Mouse (Mus musculus): ENCODE measurements around the gene Armc2.

Armc2 gene

DNA sequence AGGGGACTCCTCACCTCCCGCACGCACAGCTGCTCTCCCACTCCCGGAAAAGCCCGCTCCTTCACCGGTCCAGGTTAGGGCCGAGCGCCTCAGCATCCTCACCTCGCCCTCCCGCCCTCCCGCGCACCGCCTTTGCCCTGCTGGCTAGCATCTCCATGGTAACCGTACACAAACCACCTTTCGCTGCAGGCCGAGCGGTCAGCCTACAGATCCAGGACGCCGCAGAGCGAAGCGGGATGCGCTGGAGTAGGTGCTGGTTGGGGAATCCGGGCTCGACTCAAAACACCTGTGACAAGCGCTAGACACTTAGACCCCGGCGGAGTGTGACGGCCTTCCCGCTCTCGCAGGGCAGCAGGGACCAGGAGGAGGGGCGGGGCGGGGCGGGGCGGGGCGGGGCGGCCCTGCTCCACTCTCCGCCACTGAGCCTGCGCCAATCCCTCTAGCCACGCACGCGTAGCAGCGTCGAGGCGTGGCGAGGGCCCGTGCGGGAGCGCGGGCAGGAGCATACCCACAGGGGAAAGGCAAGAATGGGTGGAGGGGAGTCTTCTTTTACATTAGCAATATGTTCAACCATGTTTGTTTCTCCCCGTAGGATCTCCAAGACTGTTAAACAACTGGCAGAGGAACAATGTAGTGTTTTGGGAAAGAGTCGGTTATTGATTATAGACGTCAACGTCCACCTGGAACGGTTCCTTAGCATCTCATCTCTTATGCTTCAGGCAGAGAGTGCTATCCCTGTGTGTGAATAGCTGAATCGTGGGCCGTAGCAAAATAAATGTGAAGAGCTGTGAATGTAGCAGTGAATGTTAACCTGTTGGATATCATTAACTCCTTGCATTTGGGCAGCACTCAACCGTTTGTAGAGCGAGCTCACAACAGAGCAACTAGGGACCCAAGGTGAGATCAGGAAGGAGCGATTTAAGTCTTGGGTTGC, at the start of gene Armc2:
Armc2 (minus strand) TSS at position 427 of the 934 bp plus-strand sequence.
- DNase-seq (ENCODE audit: low read depth): peak; percentile 72

DNA sequence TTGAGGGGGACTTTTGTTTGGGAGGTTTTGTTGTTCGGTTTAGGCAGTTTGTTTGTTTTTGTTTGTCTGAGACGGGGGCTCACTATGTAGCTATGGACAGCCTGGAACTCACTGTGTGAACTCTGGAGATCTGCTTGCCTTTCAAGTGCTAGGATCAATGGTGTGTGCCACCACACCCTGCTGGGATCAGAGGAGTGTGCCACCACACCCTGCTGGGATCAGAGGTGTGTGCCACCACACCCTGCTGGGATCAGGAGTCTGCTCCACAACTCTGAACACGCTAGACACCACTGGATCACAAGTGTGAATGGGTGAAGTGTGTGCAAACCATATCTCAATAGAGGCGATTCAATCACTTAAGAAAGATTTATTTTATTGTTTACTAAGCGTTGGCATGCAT, 46.2 kb upstream of the Armc2 start:
- DNase-seq (ENCODE audit: low read depth): no peak

DNA sequence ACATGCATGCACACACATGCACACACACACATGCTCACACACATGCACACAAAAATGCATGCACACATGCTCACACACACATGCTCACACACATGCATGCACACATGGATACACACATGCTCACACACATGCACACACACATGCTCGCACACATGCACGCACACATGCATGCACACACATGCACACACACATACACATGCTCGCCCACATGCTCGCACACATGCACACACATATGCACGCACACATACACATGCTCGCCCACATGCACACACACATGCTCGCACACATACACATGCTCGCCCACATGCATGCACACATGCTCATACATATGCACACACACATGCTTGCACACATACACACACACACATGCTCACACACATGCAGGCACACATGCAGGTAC, 41.3 kb upstream of the Armc2 start:
- DNase-seq (ENCODE audit: low read depth): no peak

DNA sequence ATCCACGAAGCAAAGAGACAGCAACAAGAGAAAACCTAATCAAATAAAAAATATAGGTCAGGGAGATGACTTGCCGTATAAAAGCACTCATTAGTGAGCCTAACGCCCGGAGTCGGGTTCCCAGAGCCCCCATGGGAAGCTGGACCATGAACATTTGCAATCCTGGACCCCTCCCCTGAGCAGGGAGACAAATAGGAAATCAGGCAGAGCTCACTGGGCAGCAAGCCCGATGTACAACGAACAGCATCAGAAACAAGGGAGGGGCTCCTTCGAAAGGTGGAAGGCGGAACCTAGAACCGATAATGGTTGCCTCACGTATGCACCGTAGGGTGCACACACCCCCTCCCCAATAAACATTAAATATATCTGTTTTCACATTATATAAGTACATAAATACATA, 39.5 kb upstream of the Armc2 start:
- peak; percentile 7 for DNase-seq (ENCODE audit: low read depth)

DNA sequence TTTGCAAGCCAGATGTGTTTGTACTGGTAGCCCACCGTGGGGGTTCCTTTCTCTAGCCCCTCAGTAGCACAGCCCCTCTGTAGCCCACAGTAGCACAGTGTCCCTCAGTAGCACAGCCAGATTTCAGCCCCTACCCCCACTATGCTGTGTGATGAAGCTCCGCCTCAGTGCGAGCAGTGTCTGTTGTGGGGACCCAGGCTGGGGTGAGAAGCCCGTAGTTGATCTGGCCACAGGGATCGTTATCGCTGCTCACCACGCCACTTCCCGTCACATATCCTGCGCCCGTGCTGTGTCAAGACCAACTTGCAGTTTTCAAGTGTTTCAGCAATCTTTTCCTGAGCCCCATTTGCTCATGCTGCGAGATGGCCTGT, 39.0 kb upstream of the Armc2 start:
- DNase-seq (ENCODE audit: low read depth): peak; percentile 46

DNA sequence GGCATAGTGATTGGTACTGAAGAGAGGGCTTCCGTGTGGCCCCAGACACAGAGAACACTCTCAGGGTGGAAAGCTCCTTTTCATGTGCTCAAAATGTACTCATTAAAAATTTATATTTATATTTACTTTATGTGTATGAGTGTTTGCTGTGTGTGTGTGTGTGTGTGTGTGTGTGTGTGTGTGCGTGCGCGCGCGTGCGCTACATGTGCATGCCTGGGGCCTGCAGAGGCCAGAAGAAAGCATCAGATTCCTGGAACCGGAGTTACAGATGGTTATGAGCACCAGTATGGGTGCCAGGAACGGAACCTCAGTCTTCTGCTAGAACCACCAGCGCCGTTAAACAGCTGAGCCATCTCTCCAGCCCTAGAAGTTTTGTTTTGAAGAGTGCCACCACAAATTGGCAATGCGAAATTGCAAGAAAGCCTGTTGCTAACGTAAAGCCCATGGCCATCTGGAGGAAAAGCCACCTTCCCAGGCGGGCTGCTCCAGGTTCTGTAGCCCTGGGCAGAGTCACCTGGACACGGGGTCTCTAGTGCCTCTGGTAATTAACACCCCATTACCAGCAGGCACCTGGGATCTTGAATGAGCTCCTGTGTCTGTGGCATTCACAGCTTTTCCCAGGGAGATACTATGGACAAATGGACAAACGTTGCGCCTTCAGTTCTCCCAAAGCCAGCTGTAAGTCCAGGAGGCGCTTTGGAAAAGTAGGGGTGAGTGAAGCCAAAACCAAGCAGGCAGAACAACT, 38.4 kb upstream of the Armc2 start:
- DNase-seq (ENCODE audit: low read depth): peak; percentile 10

DNA sequence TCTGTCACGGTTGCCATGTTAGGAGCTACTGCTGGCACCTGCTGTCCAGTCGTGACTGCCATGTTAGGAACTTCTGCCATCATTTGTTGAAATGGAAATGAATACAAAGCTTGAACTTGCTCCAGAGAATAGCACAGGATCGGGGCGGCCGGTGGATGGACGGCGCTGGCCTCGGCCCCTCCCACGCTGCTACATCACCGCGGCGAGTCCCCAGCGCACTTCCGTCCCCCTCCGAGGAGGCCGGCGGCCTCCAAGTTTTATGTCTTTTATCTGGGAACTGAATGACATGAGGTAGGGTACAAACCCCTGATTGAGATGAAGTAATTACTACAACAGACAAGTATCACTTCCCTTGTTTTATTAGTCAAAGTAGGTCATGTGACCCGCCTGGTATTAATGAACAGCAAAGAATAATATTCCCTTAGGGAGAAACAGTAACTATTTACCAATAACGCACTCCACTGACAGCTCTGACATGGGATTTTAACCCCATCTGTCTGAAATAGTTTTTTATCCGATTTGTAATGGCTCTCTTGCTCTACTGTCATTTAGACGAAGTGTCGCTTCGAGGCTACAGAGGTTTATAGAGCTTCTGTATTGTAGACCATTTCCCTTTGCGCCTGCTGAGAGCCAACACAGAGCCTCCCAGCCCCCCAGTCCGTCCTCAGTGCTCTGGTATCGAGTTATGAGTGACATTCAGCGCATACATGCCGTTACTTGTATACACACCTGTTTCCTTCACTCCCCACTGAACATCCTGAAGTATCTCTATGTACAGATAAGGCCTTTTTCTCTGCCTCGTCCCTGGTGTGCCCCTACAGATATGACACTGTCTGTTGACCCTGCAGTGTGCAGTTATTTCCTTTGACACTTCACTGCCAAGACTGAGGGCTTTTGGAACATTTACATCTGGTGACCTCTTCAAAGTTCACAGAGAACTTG, 37.3 kb upstream of the Armc2 start:
- DNase-seq (ENCODE audit: low read depth): peak; percentile 13

DNA sequence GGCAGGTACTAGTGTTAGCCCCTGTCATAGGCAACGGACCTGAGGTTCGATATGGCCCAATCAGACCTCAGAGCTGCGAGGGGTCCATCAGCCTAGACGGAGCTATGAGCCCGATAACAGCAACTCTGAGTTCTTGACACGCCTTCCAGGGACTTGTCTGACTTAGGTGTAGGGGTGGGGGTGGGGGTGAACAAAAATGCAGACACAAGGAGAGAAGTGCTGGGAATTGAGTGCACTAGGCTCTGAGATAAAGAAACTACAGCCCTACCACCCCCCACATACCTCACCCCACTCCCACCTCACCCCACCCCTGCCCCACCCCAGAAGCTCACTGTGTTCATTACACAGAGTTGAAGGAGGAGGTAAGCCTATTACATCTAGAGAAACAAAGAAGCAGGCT, 32.8 kb upstream of the Armc2 start:
- DNase-seq (ENCODE audit: low read depth): no peak

DNA sequence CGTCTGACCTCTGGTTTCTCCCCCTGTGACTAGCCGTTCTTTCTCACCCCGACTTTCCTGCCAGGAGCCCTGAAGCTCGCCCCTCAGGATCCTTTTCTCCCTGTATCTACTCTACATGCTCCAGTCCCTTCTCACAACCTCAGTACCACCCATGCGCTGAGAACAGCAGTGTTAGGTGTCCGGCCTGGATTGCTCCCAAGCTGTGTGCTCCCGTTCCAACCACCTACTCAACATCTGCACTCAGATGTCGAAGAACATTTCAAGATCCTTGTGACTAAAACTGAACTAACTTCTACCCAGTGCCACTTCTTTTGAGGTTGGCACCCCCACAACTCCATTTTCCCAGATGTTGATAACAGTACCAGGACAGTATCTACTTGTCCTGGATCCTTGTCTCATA, 30.4 kb upstream of the Armc2 start:
- DNase-seq (ENCODE audit: low read depth): no peak

DNA sequence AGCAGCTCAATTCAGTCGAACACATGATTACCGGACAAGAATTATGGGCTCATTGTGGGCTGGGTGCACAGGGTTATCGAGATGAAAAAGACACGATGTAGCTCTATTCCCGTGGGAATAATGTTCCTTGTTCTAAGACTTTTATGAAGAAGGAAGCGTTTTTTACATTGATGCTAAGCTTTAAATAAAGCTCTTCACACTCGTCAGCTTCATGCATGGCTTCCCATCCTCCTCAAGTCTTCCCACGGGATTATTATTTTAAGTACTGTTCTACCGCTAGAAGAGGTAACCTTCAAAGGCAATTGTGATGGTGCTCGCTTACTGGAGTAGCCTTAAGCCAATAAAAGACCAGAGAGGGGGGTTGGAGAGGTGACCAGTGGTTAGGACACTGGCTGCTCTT, 26.3 kb upstream of the Armc2 start:
- no peak for DNase-seq (ENCODE audit: low read depth)

DNA sequence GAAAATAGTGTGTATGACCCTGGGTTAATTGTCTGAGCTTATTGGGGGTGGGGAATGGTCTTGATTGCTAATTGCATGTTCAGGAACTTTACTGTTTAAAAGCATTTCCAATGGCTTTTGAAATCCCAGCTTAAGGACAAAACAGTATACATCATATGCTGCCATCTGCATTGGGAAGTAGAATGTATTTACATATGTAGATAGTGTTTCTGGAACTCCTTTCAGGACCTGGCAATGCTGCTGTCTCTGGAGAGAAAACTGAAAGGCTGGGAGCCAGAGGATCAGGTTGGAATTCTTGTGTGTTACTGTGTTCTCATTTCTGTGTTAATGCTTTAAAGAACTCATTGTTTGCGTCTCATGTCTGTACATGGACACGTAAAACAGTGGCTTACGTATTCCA, 25.1 kb upstream of the Armc2 start:
- no peak for DNase-seq (ENCODE audit: low read depth)

DNA sequence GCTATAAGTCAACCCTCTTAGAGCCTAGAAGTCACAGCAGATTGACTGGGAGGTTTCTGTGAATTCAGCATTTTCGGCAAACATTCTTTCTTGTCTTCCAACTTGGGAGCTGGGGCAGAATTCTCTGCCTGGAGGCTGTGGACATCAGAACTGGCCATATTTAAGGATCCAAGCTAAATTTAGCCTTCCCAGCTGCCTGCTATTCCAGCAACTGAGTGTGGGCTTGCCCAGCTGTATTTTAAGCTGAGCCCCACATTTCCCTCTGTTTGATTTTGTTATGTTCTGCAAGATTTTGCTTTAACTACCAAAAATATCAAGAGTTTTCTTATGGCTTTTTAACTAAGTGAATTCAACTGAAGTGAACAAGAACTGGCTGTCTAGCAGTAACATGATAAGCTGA, 24.6 kb upstream of the Armc2 start:
- DNase-seq (ENCODE audit: low read depth): no peak

DNA sequence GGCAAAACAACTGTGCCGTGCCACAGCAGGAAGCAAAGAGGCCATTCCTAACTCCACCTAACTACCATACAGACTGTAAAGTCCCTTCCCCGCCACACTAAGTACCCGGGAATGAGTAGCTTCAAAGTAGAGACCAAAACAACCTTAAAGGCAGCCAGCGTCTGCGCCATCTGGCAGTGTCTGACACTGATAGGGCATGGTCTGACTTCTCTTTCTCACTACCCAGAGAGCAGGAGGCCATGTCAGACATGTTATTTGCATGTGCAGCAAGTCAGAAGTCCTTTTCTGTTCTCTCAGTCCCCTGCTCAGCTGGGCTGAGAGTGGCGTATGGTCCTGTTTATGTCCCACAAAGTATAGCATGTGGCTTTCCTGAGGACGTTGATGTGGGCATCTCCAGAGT, 23.8 kb upstream of the Armc2 start:
- no peak for DNase-seq (ENCODE audit: low read depth)

DNA sequence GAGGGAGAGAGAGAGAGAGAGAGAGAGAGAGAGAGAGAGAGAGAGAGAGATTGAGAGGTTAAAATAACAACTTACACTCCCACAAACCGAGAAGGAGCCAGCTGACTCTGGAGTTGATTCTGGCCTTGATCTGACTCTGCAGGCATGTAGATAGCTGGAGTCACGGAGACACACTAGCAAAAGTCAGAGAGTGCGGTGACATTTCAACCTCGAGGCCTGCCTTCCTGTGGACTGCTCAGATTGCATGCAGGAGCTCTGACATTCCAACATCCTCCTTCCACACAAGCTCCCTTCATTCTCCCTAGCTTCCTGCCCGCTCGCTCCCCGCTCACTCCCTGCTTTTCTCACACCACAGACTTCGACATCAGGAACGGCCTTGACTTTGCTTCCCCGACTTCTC, 20.3 kb upstream of the Armc2 start:
- DNase-seq (ENCODE audit: low read depth): no peak

DNA sequence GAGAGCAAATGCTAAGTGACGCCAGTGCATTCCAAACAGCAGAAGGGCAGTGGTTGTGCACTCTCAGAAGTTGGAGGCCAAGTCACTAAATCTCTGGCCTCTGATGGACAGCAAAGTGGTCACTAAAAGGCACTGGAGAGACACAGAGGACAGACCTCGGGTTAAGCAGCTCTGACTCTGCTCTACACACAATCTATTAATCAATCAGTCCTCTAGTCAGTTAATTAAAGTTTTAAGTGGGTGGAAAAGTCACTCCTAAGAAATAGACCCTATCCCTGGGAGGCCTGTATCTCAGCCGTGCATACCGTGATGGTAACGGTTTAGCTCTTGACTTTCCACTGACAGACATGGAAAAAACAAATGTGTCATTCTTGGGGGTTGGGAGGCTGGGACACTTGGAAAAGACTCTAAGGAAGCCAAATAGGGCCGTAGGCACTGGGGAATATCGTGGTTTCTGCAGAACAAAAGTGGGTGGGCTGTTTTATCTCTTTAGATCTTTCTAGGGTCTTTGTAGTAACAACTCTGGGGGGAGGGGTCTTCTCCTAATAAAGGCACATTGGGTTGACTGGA, 19.1 kb upstream of the Armc2 start:
- DNase-seq (ENCODE audit: low read depth): no peak

DNA sequence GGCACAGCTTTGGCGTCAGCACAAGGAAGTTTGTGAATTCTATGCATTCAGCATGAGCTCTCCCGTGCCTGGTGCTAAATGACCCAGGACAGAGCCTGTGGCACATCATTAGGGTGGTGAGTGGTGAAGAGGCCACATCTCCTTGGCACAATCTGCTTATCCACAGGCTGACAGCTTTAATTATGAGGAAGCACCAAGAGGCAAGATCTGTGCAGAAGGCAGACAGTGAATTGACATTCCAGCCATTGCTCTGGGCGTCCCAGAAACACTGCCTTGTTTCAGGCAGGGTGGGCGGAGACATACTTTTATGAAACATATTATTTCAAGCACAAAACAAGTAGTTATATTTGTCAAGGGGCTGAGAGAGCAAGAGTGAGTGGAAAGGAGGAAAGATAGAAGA, 18.6 kb upstream of the Armc2 start:
- no peak for DNase-seq (ENCODE audit: low read depth)

DNA sequence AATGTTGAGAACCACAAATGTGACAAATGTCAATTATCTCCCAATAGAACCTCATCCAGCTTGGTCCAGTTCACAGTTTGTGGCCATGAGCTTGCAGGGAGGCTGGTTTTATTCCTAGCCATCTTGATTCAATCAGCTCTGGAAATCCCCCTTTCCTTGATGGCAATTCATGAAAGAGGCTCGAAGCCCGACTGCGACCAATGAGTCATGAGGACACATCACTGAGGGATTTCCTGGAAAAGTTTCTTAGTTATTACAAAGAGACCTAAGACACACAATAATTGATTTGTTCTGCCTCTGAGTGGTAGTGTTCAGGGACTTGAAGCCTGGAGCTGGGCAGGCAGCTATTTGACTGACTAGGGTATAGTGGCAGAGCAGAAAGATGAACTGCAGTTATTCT, 15.3 kb upstream of the Armc2 start:
- no peak for DNase-seq (ENCODE audit: low read depth)

DNA sequence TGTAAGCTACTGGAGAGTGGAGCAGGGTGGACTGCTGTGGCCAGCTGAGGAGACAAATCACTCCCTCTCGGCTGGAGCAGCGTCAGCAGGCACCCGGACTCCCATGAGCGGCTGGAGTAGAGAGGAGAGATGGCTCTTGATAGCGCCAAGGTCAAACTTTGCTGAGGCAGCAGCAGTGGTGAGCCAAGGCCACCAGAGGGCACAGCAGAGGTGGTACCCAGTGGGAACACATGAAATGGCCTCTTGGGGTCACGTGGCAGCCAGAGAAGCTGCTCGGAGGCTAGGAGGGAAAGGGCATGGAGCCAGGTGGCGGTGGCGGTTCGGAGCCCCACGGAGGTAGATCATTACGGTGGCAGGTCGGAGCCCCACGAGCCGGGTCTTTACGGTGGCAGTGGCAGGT, 12.8 kb upstream of the Armc2 start:
- peak; percentile 89 for DNase-seq (ENCODE audit: low read depth)

DNA sequence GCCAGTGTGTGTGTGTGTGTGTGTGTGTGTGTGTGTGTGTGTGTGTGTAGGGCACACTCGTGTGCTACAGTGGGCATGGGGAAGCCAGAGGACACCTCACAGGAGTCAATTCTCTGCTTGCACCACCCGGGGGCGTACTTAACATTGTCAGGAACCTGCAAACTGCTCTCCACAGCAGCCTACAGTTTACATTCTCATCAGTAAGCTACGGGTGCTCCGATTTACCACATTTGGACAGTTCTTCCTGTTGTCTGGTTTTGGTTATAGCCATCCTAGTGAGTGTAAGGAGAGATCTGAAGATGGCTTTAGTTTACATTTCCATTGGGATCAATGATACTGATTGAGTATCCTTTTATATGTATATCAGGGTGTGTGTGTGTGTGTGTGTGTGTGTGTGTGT, 11.3 kb upstream of the Armc2 start:
- DNase-seq (ENCODE audit: low read depth): peak; percentile 20

DNA sequence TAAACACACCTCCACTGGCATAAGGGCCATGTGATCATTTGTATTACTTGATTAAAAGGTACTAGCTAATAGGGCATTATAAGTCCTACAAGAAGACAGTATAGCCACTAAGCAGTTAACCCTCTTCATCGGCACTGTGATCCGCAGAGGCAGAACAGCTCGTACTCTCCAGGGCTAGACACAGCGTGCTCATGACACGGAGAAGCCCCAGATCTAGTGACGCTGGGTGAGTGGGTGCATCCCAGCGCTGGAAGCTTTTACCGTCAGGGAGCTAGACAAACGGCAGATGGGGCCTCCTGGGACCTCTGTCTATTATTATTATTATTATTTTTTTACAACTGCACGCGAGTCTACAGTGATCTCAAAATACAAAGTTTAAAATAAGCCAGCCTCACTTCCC, 9.1 kb upstream of the Armc2 start:
- DNase-seq (ENCODE audit: low read depth): no peak

DNA sequence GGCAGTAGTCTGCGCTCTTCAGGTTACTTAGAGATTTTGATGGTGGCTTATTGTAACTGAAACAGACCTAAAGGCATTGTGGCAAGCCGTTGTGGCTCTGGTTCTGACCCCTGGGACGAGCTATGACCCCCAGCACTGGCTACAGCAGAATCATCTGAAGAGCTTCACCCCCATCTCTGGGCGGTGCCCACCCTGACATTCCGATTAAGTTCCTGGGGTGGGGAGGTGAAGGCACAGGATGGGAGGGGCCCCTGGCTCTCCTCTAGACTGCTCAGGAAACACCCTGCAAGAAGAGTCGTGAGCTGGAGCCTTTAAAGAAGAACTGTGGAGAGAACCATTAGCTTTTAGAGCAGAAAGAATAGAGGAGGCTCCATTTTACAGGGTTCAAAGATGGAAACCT, 6.2 kb upstream of the Armc2 start:
- no peak for DNase-seq (ENCODE audit: low read depth)

DNA sequence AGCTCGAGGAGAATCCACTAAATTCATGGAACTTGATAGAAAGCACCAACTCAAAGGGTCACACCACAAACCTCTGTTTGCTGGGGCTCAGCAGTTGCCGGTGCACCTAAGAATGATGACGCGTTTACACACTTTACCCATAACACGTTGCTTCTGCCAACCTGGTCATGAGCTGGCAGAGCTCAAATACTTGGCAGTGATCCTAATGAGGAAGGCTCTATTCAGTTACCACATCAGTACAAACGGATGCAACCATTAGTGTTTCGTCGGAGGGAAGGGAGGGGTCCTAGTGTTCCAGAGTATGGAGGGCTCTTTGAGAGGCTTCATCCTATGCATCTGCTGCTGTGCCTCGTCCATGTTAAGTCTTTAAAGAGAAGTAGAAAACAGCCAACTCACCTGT, 3.3 kb upstream of the Armc2 start:
- no peak for DNase-seq (ENCODE audit: low read depth)

Measured in naive thymus-derived CD4-positive, alpha-beta T cell, adult 2 months (primary cell).